Mouse (Mus musculus): ENCODE data around the gene Aplp2.

Gene Aplp2

DNA sequence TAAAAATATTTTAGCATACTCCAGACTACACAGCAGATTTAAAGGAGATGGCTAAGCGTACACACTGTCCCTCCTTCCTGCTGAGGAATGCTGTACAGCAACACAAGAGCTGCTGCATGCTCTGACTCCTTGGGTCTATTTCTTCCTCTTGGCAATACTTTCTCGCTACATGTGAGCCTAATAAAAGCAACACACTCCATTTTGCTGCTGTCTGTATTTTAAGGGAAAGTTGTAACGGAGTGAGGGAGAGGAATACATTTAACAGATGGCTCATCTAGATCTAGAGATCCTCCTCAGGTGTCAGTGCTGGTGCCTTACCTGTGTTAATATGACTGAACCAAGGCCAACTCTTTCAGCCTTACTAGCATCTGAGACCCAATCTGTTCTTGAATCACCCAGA lies 35.6 kb downstream of the Aplp2 start:
- TF ChIP-seq GATA4 (IDR thresholded peaks at IDR 0.05; ENCODE audit: insufficient replicate concordance, low read length): no peak

DNA sequence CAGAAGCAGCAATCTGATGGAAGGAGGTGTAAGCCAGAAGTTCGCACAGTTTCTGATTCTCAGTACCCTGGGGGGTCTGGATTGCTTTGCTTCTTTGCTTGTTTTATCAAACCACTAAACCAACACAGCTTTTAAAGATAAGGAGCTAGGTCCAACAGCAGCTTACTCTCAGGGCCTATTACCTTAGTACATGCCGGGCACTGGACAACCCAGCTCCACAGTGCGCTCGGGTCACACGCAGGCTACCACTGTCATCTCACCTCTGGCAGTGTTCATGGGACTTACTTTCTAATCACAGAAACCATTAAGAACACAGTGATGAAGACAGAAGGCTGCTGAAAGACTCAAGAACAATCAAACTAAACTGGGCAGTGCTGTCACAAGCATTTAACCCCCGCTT lies 36.3 kb downstream of the Aplp2 start:
- TF ChIP-seq GATA4 (IDR thresholded peaks at IDR 0.05; ENCODE audit: insufficient replicate concordance, low read length): no peak

DNA sequence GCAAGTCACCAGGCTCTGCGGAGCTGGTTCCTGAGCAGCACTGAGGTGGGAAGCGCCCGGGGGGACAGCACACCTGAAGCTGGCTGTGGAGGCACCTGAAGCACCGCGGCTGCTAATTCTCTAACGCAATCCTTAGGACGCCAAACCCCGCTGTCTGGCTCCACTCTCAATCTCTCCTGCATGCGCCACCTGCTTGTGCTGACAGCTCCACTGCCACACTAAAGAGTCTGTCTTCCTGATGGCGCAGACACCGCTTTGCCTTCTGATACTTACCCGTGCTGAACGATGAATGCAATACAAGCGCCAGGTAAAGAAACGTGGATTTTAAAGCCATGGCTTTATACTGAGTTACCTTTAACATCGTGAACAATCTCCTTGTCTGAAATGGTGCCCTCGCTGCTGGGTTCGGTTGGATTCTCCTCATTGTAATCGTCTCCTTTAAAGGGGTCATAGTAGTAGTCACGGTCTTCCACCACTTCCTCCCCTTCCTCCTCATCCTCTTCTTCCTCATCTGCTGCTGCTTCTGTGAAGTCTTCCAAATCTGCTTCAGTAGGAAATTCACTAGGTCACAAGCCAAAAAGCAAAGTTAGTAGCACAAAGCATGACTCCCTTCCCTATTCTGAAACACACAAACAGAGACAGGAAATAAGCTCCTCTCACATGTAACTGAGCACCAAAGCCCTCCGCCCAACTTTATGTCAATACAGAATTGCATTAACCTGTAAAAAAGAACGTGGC lies 43.1 kb downstream of the Aplp2 start:
- TF ChIP-seq GATA4 (IDR thresholded peaks at IDR 0.05; ENCODE audit: insufficient replicate concordance, low read length): no peak

DNA sequence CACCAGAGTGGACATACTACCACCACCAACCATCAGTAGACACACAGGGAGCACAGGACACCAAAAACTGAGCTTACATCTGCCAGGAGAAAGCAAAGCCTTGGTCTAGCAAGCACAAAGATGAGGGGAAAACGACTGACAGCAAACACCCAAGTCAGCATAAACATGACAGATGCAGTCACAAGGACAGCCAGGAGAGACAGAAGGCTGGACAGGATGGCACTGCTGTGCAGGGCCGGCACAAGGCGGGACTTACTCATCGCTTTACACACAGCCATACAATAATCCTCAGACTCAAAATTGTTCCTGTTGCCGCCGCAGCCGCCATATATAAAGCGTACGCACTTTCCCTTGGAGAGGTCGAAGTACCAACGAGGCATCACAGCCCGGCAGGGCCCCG lies 44.3 kb downstream of the Aplp2 start:
- no peak for TF ChIP-seq GATA4 (IDR thresholded peaks at IDR 0.05; ENCODE audit: insufficient replicate concordance, low read length)

DNA sequence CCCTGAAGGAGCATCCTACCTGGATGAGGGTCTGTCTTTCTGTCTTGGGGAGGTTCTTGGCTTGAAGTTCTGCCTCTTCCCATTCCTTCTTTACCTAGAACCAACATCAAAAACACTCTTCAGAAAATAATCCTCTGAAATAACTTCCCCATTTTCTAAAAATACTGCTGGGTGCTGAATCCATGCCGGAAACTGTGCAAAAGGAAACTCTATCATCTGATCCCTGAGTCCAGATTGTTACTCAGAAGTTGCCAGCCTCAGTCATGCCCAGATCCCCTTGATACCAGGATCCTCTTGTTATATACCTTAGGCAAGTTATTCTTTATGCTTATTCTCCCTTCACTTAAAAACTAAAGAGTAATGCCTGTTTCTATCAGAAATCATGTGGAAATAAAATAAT lies 48.3 kb downstream of the Aplp2 start:
- no peak for TF ChIP-seq GATA4 (IDR thresholded peaks at IDR 0.05; ENCODE audit: insufficient replicate concordance, low read length)

DNA sequence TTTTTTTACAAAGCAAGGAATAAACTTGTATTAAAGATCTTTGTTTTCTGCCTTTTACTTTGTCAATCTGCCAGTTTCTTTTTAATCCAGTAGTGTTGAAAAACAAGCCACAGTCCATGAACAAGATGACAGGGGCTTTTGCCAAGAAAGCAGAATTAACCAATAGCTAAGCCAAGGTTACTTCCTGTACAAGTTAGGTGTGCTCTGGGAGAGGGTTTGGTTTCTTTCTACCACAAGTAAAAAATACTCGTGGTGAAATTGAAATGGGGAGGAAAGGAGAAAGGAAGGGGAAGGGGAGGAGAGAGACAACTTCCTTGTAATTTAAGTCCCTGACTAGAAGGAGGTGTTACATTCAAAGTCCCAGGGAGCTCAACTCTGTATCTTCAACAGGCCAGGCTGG lies 48.7 kb downstream of the Aplp2 start:
- no peak for TF ChIP-seq GATA4 (IDR thresholded peaks at IDR 0.05; ENCODE audit: insufficient replicate concordance, low read length)

DNA sequence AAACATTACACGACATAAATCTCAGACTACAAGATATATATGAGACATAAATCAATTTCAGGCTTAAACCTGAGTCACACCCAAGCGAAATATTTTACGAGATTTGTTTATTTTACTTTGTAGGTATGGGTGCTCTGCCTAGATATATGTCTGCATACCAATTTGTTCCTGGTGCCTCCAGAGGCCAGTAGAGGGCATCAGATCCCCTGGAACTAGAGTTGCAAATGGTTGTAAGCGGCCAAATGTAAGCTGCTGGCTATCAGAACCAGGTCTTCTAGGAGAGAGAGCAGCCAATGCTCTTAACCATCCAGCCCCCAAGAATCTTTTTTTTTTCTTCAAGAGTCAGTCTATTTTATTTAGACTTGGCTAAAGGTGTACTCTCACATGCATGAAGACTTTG lies 51.7 kb downstream of the Aplp2 start:
- TF ChIP-seq GATA4 (IDR thresholded peaks at IDR 0.05; ENCODE audit: insufficient replicate concordance, low read length): no peak

DNA sequence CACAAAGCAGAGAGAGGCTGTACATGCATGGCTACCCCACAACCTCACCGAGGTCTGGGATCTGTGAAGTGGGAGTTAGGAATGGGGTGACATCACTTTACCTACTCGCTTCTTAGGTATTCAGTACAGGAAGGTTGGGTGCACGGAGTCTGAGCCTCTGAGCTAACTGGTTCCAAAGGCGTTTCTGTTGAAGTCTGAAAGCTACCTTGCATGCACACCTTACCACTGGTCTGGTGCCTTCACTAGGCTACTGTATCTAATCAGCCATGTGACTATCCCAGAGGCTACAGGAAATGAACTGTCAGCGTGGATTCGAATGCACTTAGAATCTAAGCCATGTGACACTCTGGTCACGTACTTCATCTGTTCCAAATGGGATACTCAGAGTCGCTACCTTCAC lies 55.0 kb downstream of the Aplp2 start:
- no peak for TF ChIP-seq GATA4 (IDR thresholded peaks at IDR 0.05; ENCODE audit: insufficient replicate concordance, low read length)

DNA sequence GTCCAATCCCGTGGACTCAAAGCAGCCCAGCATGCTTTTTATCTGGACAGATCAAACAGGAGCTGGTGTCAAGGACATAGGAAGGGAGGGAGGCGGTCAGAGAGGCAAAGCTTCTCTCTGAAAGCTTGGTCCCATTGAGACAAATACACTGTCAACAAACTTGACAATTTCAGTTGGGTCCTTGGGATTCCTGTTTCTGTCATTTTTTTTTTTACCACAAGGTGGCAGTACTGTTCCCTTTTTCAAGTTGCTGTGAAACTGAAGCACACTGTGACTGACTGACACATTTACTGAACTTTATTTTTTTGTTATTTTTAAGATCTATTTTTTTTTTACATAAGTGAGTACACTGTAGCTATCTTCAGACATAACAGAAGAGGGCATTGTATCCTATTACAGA lies 60.6 kb downstream of the Aplp2 start:
- no peak for TF ChIP-seq GATA4 (IDR thresholded peaks at IDR 0.05; ENCODE audit: insufficient replicate concordance, low read length)

DNA sequence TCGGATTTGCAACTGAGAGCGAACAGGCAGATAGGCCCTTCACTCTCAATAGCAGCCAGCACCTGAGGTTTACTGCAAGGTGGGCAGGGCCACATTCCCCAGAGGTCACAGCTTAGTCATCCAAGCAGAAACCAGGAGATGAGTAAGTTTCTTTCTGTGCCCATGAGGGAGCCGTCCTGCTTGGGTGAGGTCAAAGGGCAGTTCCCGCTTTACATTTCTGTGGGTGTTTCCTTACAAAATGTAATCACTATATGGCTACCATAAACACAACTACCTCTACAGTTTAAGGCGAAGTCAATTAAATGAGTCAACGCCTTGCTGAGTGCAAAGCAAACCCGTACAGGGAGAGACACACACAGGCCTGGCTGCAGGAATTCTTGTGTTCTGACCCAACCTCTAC lies 63.5 kb downstream of the Aplp2 start:
- no peak for TF ChIP-seq GATA4 (IDR thresholded peaks at IDR 0.05; ENCODE audit: insufficient replicate concordance, low read length)

DNA sequence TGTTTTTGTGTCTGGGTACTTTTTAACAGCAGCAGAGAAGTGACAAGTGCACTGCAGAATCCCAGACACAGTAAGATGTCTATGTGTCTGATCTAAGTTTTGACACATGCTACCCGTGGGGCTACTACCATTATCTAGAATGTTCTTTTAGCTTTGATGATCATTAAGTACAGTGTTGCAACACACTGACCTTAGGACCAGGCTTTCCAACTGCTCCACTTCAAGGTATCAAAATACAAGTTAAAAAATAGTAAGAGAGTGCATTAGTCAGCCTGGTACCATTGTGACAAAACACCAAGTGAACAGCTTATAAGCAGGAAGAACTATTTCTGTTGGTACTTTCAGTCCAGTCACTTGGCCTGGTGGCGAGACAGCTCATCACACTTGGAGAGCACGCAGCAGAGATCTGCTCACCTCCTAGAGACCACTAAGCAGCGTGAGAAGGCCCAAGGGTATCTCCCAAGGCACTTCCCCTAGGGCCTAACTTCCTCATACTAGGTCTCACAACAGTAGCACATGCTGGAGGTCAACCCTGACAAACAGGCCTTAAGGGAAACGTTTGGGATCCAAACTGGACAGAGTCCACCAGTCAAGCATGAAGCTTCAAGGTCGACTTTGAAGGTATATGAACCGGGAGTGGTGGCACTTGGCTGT lies 66.2 kb downstream of the Aplp2 start:
- no peak for TF ChIP-seq GATA4 (IDR thresholded peaks at IDR 0.05; ENCODE audit: insufficient replicate concordance, low read length)

DNA sequence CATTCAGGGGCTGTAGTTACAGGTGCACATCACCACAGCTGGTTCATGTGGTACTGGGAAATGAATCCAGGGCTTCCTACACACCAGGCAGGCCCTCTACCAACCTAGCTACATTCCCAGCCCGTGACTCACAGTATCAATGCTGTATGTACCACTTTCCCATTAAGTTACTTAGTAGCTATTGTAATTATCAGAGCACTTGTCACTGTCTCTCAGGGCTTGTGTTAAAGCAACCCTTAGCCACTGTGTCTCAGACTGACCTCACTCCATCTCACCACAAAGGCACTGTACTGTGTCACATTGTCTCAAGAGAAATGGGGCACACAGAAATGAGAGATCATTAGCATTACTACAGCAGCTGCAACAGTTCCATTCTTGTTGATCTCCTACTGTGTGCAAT lies 68.7 kb downstream of the Aplp2 start:
- no peak for TF ChIP-seq GATA4 (IDR thresholded peaks at IDR 0.05; ENCODE audit: insufficient replicate concordance, low read length)

DNA sequence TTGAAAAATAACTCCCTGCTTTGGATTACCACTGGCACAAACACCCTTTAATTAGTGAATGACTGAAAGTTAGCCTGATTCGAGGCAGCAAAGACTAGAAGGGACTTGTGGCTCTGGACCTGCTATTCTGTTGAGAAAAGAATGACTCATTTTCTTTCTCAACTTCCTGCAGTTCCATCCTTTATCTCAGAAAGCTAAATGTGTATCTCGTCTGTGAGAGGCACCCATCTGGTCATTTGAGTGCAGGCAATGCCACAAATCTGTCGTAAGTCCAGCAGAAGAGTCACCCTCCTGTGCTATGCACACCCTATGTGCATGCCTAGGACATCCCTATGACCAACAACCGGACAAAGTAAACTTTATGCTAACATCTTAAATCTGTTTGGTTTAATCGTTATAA lies 78.5 kb downstream of the Aplp2 start:
- no peak for TF ChIP-seq GATA4 (IDR thresholded peaks at IDR 0.05; ENCODE audit: insufficient replicate concordance, low read length)

DNA sequence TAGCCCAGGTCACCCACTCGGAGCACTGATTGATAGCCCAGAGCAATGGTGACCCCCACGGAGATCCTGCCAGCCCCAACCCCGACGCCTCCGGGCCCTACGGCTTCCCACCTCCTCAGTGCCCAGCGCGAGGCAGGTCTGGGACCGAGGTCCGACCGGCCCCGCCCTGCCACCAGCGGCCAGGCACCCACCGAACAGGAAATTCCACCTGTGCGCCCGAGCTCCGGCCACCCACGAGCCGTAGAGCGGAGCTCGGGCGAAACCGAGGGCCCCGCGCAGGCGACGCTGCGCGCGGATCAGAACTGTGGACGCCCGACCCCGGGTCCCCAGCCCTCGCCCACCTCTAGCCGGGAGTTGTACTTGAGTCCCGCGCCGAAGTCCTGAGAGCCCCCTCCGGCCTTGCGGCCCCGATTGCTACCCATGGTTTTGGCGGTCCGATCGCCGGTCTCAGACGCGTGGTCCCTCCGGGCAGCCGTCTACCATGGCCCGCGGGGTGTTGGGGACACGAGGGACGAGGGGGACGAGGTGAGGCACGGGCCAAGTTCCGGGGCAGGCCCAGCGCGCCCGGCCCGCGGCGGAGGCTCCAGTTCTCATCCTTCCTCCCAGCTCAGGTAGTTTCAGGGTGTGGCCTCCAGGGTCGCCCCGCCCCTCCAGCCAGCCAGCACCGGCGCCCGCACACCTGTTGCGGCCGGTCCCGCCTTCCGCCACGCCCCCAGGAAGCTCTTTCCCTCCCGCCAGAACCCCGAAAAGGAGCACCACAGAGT lies 80.2 kb downstream of the Aplp2 start, which contains the start of gene St14:
TSS of gene St14 (minus strand) at position 649 of the 764 bp plus-strand sequence.
- TF ChIP-seq GATA4 (IDR thresholded peaks at IDR 0.05; ENCODE audit: insufficient replicate concordance, low read length): no peak

DNA sequence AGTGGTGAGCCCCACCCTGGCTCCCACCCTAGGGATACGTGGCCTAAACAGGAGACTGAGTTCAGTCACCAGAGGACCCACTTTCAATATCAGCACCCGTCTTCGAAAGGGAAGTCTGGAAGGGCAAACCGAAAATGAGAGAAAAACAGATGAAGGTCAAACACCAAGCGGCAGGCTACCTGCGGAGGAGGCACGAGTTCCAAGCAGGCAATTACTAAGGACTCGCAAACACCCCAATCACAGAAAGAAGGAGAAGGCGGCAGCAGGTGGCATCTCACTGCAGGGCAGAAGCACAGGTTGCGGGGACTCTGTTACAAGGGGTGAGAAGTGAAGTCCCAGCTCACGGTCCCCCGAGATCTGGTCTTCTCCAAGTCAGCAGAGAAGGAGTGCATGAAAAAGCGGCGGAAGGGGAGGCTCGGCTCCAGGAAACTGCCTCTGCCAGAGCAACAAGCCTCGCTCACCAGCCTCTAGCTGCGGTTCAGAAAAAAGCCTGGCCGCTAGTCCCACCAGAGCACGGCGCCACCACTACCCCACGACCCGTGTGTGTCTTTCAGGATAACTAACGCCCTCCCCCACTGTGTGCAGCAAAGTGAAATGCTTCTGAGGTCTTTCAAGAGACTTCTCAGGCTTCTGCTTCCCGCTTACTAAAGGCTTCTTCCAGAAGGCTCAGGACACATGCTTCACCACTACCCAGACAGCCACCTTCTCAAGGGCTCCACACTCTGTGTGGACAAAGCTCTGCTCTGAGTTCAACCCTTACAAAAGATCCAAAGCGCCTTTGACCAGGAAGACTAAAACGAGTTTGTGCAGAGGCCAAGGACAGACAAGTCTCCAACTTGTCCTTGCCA lies 81.0 kb downstream of the Aplp2 start:
- no peak for TF ChIP-seq GATA4 (IDR thresholded peaks at IDR 0.05; ENCODE audit: insufficient replicate concordance, low read length)

Data from liver, adult (tissue).